Mouse (Mus musculus) CD4-positive naive resting alpha-beta T cell, adult 76 days (primary cell): ENCODE data around the gene Arhgef11. TPM values are rescaled to one million over a fixed set of nuclear protein-coding genes. Genes with fewer than 3 reads are reported as not detected.

Source experiments
- total RNA-seq: library from RNA; stranded (reverse); gene quantifications from one replicate; pipeline ENCODE4 v1.2.4, GENCODE M21; 2023

The Arhgef11 gene
- total RNA-seq: 38.3 TPM

GRCm38 (mm10) chr3:87616957-87617810, at the start of gene Arhgef11:
Arhgef11 (plus strand) TSS chr3:87617559.

DNA sequence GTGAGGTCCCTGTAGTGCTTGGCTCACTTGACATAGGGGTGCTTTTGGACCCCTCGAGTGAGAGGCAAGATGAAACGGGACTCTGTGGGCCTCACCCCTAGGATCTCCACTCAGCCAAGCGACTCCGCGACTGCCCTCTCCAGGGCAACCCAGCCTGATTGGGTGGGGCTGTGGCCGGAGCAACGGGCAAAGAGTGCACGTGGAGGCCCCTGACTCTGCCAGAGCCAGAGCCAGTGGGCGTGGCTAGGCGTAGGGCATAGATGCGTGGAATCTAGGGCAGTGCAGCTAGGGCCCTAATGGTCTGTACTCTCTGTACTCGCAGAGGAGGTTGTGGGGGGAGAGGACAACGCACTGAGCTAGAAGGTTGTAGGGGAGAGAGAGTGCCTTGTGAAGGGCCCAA, 131.1 kb downstream of the Arhgef11 start, which contains the start of gene Lrrc71:
Gene Lrrc71 (minus strand): TSS at position 195 of the 400 bp plus-strand sequence.

Other genes starting within 250 kb of the Arhgef11 start
- gene Fcrl1, start 241.2 kb upstream of the Arhgef11 start, total RNA-seq: 28.5 TPM
- 2.3 TPM for gene Fcrl5, start 181.8 kb upstream of the Arhgef11 start, total RNA-seq
- 108 TPM for gene Etv3, start 92.2 kb upstream of the Arhgef11 start, total RNA-seq
- gene Lrrc71, start 131.1 kb downstream of the Arhgef11 start, total RNA-seq: 0.88 TPM
- not detected for gene Ntrk1, start 177.6 kb downstream of the Arhgef11 start, total RNA-seq
- not detected for gene Insrr, start 179.4 kb downstream of the Arhgef11 start, total RNA-seq
- gene Pear1, start 206.7 kb downstream of the Arhgef11 start, total RNA-seq: 23.8 TPM
- 400 TPM for gene Sh2d2a, start 229.2 kb downstream of the Arhgef11 start, total RNA-seq